In genomic region chr8:46598753-46599152, GRCm38 (mm10) we compare ENCODE assay signal across 9 mouse cellular contexts.
"Had no signal": no experiment of that assay in that cellular context is flagged by ENCODE, and none has a peak within 500 bp of the region (broad histone marks: within the 10 kb centered on the region; RNA-seq: fewer than 3 reads in every experiment).

No protein-coding gene starts in this region.

- H3K27ac ChIP-seq: intestine, embryonic 15.5 days; left cerebral cortex, adult 2 months; limb, embryonic 10.5 days; midbrain, embryonic 12.5 days had no signal

- H3K9ac ChIP-seq: intestine, embryonic 15.5 days; midbrain, embryonic 12.5 days had no signal

- H3K4me2 ChIP-seq: intestine, embryonic 15.5 days; midbrain, embryonic 12.5 days had no signal

- H3K4me3 ChIP-seq: intestine, embryonic 15.5 days; left cerebral cortex, adult 2 months; limb, embryonic 10.5 days; midbrain, embryonic 12.5 days had no signal

- H3K36me3 ChIP-seq: midbrain, embryonic 12.5 days had no signal

- DNase-seq: kidney, adult 8-10 months; kidney, postnatal 25 days; lung, adult 18-20 months; right cerebral cortex, postnatal 14 days; thymus, postnatal 4 days had no signal

- H3K4me1 ChIP-seq: intestine, embryonic 15.5 days; midbrain, embryonic 12.5 days had no signal

- H3K27me3 ChIP-seq: intestine, embryonic 15.5 days; midbrain, embryonic 12.5 days had no signal

- H3K9me3 ChIP-seq: intestine, embryonic 15.5 days; limb, embryonic 10.5 days; midbrain, embryonic 12.5 days had no signal
